Mouse (Mus musculus) MEL (cell line): ENCODE data around the gene Tma16.

Source experiments
- CTCF ChIP-seq, 3 experiments: IDR thresholded peaks in 2 of 3; conservative IDR thresholded peaks in 1 of 3; 2 replicates each; pipeline ENCODE4 v1.5.1; 2011 to 2012; ENCODE audit warnings: low read length in 3 of 3, low read depth in 2 of 3, mild to moderate bottlenecking in 2 of 3, improper control_type of control experiment in 1 of 3, inconsistent platforms in 1 of 3, mixed read lengths in 1 of 3, moderate library complexity in 1 of 3; ENCODE audit not compliant: control insufficient read depth in 1 of 3, insufficient read depth in 1 of 3, poor library complexity in 1 of 3, severe bottlenecking in 1 of 3
- MAX ChIP-seq: IDR thresholded peaks from 2 replicates; pipeline ENCODE4 v1.6.1; 2011; ENCODE audit warnings: low read length, improper control_type of control experiment
- MEF2A ChIP-seq: IDR thresholded peaks from 2 replicates; pipeline ENCODE4 v1.6.1; 2014; ENCODE audit warnings: low read depth, mild to moderate bottlenecking, inconsistent platforms, low read length, improper control_type of control experiment; ENCODE audit not compliant: poor library complexity, insufficient replicate concordance, severe bottlenecking; ENCODE audit errors: extremely low read depth
- NELFE ChIP-seq: IDR thresholded peaks from 2 replicates; pipeline ENCODE4 v1.6.1; 2011; ENCODE audit warnings: low read depth, low read length, improper control_type of control experiment
- USF1 ChIP-seq: IDR thresholded peaks from 2 replicates; pipeline ENCODE4 v1.6.1; 2014; ENCODE audit warnings: low read depth, mild to moderate bottlenecking, inconsistent platforms, low read length, improper control_type of control experiment, moderate library complexity

GRCm38 (mm10) chr8:66490624-66491023 is 4.3 kb upstream of the Tma16 start:
- TF ChIP-seq NELFE (no peak; the same call in 1 of the 2 replicates), USF1 (no peak), CTCF (IDR thresholded peaks at IDR 0.05 in 2 of 3, conservative IDR thresholded peaks at IDR 0.05 in 1 of 3; ENCODE audit: control insufficient read depth in 1 of 3, insufficient read depth in 1 of 3, low read depth in 2 of 3, low read length in 3 of 3, poor library complexity in 1 of 3, severe bottlenecking in 1 of 3) (no peak), MEF2A (no peak), MAX (no peak)
